Mouse (Mus musculus): ENCODE measurements around the gene Olfr5. TPM values are rescaled to one million over a fixed set of nuclear protein-coding genes. Genes with fewer than 3 reads are reported as not detected.

The Olfr5 gene
- not detected for polyA plus RNA-seq (2017; shearing (Covaris generic))

DNA sequence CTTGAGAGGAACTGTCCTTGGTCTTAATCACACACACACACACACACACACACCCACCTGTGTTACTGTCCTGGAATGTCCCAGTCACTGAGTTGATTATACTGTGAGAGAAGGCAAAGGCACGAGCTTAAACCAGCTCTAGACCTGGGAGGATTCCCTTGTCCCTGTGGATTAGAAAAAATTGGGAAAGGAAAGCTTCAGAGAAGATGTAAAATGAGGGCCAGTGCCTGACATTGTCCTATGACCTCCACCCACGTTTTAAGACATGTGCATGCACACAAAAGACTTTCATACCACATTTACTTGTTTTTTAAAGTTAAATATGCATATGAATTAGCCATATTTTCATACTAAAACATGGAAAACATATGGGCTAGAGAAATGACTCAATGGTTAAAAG, at the start of gene Olfr5:
Gene Olfr5, minus strand, starts transcription at position 101 of the 400 bp plus-strand sequence.

GRCm38 (mm10) chr7:6522850-6523249, 36.1 kb upstream of the Olfr5 start, which contains the start of gene Olfr1349:
Gene Olfr1349, minus strand, starts transcription at chr7:6522950.

GRCm38 (mm10) chr7:6508648-6509047, 21.9 kb upstream of the Olfr5 start, which contains the start of gene Olfr1348:
Gene Olfr1348, minus strand, starts transcription at chr7:6508748.

DNA sequence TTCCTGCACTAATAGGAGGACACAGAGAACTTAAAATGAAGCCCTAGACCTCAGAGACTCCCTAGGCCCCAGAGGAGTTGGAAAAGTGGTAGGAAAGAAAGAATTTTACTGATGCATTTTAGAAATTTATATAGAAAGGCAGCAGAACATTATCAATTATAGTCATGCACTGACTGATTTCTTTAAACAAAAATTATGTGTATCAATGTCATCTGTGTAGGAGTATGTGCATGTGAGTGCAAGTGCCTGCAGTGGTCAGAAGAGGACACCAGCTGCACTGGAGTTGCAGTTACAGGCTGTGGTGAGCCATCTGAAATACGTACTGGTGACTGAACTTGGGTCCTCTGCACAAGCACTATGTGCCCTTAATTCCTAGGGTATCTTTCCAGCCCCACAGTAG, 12.9 kb upstream of the Olfr5 start, which contains the start of gene Olfr1347:
Gene Olfr1347, minus strand, starts transcription at position 101 of the 400 bp plus-strand sequence.

GRCm38 (mm10) chr7:6466951-6467350, 19.8 kb downstream of the Olfr5 start, which contains the start of gene Olfr1346:
Gene Olfr1346, plus strand, starts transcription at chr7:6467101.

GRCm38 (mm10) chr7:6455868-6456267, 30.9 kb downstream of the Olfr5 start, which contains the start of gene Olfr1336:
Gene Olfr1336, plus strand, starts transcription at chr7:6456168.

DNA sequence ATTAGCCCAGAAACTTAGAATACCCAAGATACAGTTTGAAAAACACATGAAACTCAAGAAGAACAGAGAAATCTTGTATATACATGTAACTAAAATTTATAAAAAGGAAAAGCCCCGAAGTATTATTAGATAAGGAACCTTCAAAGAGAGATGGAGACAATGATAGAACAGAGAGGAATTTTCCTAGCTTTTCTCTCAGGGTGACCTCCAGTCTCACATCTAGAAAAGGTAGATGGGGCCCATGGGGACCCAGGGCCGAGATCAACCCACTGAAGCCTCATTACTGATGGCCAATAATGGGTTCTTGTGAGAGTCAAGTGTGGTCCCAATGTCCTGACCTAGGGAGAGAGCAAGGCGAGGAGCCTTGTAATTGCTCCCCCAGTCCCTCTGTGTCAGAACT, 48.4 kb downstream of the Olfr5 start, which contains the start of gene Olfr1344:
Gene Olfr1344, plus strand, starts transcription at position 301 of the 400 bp plus-strand sequence.

Other genes starting within 250 kb of the Olfr5 start
- not detected for gene Epp13, start 234.2 kb downstream of the Olfr5 start, polyA plus RNA-seq (2017; shearing (Covaris generic))
- gene Zfp667, start 200.4 kb downstream of the Olfr5 start, polyA plus RNA-seq (2017; shearing (Covaris generic)), result 8.4 TPM
- gene Zfp583, start 155.7 kb downstream of the Olfr5 start, polyA plus RNA-seq (2017; shearing (Covaris generic)), result 0.22 TPM
- 0.89 TPM for gene Gm3854, start 143.2 kb downstream of the Olfr5 start, polyA plus RNA-seq (2017; shearing (Covaris generic))
- gene Zfp78, start 123.7 kb downstream of the Olfr5 start, polyA plus RNA-seq (2017; shearing (Covaris generic)), result 1.9 TPM
- gene Zfp28, start 103.6 kb downstream of the Olfr5 start, polyA plus RNA-seq (2017; shearing (Covaris generic)), result 5.9 TPM
- gene Smim17, start 88.2 kb downstream of the Olfr5 start, polyA plus RNA-seq (2017; shearing (Covaris generic)), result 0.61 TPM
- not detected for gene Gm20715, start 76.7 kb downstream of the Olfr5 start, polyA plus RNA-seq (2017; shearing (Covaris generic))
- gene Olfr1344, start 48.3 kb downstream of the Olfr5 start, polyA plus RNA-seq (2017; shearing (Covaris generic)), result not detected
- 0.05 TPM for gene Olfr1336, start 30.8 kb downstream of the Olfr5 start, polyA plus RNA-seq (2017; shearing (Covaris generic))
- gene Olfr1346, start 19.8 kb downstream of the Olfr5 start, polyA plus RNA-seq (2017; shearing (Covaris generic)), result 0.35 TPM
- not detected for gene Olfr1347, start 12.8 kb upstream of the Olfr5 start, polyA plus RNA-seq (2017; shearing (Covaris generic))
- gene Olfr1348, start 21.8 kb upstream of the Olfr5 start, polyA plus RNA-seq (2017; shearing (Covaris generic)), result not detected
- gene Olfr1349, start 36.0 kb upstream of the Olfr5 start, polyA plus RNA-seq (2017; shearing (Covaris generic)), result not detected
- 0.24 TPM for gene Olfr1350, start 77.9 kb upstream of the Olfr5 start, polyA plus RNA-seq (2017; shearing (Covaris generic))
- gene Zim1, start 209.5 kb upstream of the Olfr5 start, polyA plus RNA-seq (2017; shearing (Covaris generic)), result not detected
- not detected for gene Peg3, start 243.5 kb upstream of the Olfr5 start, polyA plus RNA-seq (2017; shearing (Covaris generic))
- 0.33 TPM for gene Usp29, start 243.6 kb upstream of the Olfr5 start, polyA plus RNA-seq (2017; shearing (Covaris generic))

Data from effector memory CD4-positive, alpha-beta T cell, adult 7 months (primary cell).